Mouse (Mus musculus): ENCODE data around the gene Hist1h4h.
A peak's percentile ranks its signal among the peaks of the same experiment; 100 is the strongest.
"Not testable (repeated sequence)": the region's sequence is repeated elsewhere in the genome, so short reads cannot be mapped to it uniquely, and the experiment has no call there.

Gene Hist1h4h

DNA sequence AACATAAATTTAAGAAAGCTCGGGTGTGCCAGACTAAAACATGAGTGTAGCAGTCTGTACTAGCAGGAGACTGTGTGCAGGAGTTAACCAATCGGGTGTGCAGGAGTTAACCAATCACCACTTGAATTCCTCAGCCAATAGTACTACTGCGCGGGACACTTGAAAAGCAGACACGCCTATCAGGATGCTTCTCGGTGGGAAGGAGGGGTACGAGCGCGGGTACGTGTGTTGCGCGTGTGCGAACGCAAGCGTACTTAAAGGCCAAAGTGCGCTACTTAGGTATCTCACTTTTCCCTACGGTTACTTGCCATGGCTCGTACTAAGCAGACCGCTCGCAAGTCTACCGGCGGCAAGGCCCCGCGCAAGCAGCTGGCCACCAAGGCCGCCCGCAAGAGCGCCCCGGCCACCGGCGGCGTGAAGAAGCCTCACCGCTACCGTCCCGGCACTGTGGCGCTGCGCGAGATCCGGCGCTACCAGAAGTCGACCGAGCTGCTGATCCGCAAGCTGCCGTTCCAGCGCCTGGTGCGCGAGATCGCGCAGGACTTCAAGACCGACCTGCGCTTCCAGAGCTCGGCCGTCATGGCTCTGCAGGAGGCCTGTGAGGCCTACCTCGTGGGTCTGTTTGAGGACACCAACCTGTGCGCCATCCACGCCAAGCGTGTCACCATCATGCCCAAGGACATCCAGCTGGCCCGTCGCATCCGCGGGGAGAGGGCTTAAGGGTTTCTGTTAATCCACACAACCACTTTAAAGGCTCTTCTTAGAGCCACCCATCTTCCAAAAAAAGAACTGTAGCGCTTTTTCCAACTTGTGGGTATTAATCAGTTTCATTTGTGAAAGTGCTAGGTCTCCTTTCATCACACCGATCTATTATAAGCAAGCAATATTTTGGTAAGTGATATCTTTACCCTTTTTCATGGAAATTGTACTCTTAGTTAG, 4.6 kb downstream of the Hist1h4h start, which contains the start of gene Hist1h3g:
Hist1h3g (plus strand) TSS at position 286 of the 939 bp plus-strand sequence.
- peak; percentile 78 for DNase-seq

- DNase-seq: no peak
These were observed 5.4 kb downstream of the Hist1h4h start for GRCm38 (mm10) chr13:23536076-23536822.

- no peak for DNase-seq
These were observed 6.3 kb downstream of the Hist1h4h start for GRCm38 (mm10) chr13:23537006-23537710.

DNA sequence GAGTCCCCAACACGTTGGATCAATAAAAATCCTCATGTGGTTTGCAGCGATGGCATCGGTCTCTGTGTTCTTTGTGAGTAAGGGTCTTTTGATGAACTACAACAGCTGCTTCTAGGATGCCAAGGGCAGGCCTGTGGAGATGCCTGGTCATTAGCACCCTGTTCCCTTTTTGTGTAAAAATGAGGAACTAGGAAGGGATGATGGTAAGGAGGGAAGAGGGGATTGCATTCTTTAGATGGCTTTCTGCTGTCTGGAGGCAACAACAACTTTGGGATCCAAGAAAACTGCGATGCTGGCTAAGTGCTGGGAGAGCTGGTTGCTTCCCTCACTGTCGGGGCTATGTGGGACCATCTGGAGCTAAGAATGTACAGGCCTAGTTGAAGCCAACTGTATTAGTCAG, 7.4 kb downstream of the Hist1h4h start:
- no peak for DNase-seq

DNA sequence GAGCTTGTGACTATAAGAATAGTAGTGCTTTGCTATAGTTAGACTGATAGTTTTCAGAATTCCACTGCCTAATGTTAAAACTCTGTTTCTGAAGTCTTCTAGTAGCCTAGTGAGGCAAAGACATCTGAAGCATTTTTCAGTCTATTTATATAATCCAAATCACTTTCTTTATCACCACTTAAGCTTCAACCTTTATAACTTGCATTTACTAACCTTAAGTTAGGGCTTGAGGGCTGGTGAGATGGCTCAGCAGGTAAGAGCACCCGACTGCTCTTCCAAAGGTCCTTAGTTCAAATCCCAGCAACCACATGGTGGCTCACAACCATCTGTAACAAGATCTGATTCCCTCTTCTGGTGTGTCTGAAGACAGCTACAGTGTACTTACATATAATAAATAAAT, 9.0 kb downstream of the Hist1h4h start:
- DNase-seq: not testable (repeated sequence)

DNA sequence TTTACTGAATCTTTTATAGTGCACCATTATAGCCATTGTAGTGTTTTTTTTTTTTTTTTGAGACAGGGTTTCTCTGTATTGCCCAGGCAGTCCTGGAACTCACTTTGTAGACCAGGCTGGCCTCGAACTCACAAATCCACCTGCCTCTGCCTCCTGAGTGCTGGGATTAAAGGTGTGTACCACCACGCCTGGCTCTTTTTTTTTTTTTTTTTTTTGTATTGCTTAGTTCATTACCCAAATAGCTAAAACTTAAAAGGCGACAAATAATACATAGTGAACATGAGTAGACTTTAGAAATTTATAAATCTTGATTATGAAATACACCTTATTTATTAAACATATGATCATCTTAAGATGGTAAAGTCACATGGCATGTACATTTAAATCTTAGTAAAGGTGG, 10.6 kb downstream of the Hist1h4h start:
- DNase-seq: no peak

- DNase-seq: not testable (repeated sequence)
These were observed 11.6 kb downstream of the Hist1h4h start for GRCm38 (mm10) chr13:23542225-23542980.

DNA sequence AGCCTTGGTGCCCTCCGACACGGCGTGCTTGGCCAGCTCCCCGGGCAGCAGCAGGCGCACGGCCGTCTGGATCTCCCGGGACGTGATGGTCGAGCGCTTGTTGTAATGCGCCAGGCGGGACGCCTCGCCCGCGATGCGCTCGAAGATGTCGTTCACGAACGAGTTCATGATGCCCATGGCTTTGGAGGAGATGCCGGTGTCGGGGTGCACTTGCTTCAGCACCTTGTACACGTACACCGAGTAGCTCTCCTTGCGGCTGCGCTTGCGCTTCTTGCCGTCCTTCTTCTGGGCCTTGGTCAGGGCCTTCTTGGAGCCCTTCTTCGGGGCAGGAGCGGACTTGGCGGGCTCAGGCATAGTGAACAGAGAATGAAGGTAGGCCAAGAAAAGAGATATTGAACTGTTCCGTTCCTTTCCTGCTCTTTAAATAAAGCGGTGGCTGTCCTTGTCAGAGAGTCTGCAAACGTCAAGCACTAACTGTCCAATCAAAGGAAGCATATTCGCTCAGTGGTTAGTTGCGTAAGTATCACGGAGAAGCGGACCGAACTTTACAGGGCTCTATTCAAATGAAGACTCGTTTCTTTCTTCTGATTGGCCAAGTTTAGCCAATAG, 12.3 kb downstream of the Hist1h4h start, which contains the start of gene Hist1h2bh:
Hist1h2bh (minus strand) TSS at position 394 of the 609 bp plus-strand sequence.
- DNase-seq: peak; percentile 43

- DNase-seq: peak; percentile 81
These were observed 13.3 kb downstream of the Hist1h4h start, which contains the start of gene Hist1h3f for GRCm38 (mm10) chr13:23543965-23544786. Gene Hist1h3f (plus strand): TSS chr13:23544052.

DNA sequence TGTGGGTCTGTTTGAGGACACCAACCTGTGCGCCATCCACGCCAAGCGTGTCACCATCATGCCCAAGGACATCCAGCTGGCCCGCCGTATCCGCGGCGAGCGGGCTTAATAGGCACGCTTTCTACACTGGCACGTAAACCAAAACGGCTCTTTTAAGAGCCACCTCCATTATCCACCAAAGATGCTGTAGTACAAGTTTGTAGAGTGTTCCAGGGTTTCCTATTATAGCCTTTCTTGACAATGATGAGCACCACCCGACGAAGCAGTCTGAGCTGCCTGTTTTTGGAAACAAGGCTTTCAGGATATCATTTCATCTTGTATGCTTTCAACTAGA, 13.9 kb downstream of the Hist1h4h start:
- DNase-seq: not testable (repeated sequence)

DNA sequence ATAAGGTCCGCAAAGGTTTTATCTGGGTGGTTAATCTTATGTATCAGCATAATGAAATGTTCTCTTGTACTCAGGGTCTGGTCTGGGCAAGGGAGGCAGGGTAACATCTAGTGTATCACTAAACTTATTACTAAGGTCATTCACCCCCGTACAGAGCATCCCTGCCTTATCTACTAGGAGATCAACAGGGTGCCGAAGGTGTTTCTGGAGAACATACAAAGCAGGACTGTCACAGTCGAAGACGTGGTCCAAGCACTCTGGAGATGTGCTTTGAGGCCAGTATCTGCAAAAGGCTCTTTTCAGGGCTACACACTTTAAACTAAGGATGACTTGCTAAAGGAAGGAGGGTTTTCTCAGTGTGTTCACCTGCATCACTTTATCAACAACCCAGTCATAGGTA, 15.8 kb downstream of the Hist1h4h start:
- no peak for DNase-seq

GRCm38 (mm10) chr13:23550761-23551145, 19.9 kb downstream of the Hist1h4h start:
- DNase-seq: no peak

DNA sequence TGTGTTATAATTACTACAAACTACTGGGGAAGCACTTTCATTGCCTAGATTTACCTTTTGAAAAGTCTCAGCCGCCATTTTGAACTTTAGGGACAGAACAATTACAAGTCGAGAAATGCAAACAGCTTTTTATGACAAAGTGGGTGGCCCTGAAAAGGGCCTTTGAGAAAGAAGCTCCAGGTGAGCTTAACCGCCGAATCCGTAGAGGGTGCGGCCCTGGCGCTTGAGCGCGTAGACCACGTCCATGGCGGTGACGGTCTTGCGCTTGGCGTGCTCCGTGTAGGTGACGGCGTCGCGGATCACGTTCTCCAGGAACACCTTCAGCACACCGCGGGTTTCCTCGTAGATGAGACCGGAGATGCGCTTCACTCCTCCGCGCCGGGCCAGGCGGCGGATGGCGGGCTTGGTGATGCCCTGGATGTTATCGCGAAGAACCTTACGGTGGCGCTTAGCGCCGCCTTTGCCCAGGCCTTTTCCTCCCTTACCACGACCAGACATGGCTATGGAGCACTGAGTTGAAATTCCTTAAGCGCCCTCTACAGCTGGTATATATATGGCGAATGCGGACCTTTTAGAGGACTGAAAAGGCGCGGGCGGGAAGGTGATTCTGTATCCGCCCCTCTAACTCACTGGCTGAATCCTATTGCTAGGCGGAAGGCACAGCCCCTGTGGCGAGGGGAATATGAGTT, 20.4 kb downstream of the Hist1h4h start, which contains the start of gene Hist1h4f:
Hist1h4f (minus strand) TSS at position 503 of the 689 bp plus-strand sequence.
- DNase-seq: peak; percentile 88

- no peak for DNase-seq
These were observed 21.4 kb downstream of the Hist1h4h start for GRCm38 (mm10) chr13:23551931-23552914.

- DNase-seq: no peak
These were observed 22.1 kb downstream of the Hist1h4h start, which contains the start of gene Hist1h1d for GRCm38 (mm10) chr13:23552962-23553361. Gene Hist1h1d (plus strand): TSS chr13:23553262.

DNA sequence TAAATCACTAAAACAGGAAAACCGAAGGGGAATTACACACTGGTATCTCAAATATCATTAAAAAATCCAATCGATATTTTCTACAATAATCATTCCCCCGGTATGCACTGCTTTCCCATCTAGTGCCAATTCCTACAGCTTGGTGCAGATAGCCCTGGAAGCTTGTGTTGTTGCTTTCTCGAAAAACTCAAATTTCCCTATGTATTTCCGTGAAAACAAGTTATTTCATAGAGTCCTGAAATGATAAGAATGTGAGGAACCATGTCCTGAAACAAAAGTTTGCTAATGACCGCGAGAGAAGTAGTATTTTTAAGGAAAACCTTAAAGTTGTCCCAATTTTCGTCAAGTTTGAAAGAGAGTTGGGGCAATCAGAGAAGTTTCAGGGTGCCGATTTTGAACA, 23.5 kb downstream of the Hist1h4h start:
- DNase-seq: no peak

DNA sequence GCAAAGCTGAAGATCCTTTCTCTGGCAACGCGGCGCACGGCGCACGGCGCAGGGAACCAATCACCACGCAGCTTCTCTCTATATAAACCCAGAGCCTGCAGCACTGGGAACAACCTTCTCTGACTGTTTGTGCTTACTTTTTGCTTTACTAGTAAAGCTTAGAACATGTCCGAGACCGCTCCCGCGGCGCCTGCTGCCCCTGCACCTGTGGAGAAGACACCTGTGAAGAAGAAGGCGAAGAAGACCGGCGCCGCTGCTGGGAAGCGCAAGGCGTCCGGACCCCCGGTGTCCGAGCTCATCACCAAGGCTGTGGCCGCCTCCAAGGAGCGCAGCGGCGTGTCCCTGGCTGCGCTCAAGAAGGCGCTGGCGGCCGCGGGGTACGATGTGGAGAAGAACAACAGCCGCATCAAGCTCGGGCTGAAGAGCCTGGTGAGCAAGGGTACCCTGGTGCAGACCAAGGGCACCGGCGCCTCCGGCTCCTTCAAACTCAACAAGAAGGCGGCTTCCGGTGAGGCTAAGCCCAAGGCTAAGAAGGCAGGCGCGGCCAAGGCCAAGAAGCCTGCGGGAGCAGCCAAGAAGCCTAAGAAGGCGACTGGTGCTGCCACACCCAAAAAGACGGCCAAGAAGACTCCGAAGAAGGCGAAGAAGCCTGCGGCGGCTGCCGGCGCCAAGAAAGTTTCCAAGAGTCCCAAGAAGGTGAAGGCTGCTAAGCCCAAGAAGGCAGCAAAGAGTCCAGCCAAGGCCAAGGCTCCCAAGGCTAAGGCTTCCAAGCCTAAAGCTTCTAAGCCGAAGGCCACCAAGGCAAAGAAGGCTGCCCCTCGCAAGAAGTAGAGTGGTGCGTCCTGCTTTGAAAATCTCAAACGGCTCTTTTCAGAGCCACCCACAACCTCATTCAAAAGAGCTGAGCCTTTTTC, 24.3 kb downstream of the Hist1h4h start:
- peak; percentile 60 for DNase-seq

Data from cerebellum, adult 8-10 months (tissue).